Mouse (Mus musculus): ENCODE measurements around the gene Zfp276.

Zfp276 gene

DNA sequence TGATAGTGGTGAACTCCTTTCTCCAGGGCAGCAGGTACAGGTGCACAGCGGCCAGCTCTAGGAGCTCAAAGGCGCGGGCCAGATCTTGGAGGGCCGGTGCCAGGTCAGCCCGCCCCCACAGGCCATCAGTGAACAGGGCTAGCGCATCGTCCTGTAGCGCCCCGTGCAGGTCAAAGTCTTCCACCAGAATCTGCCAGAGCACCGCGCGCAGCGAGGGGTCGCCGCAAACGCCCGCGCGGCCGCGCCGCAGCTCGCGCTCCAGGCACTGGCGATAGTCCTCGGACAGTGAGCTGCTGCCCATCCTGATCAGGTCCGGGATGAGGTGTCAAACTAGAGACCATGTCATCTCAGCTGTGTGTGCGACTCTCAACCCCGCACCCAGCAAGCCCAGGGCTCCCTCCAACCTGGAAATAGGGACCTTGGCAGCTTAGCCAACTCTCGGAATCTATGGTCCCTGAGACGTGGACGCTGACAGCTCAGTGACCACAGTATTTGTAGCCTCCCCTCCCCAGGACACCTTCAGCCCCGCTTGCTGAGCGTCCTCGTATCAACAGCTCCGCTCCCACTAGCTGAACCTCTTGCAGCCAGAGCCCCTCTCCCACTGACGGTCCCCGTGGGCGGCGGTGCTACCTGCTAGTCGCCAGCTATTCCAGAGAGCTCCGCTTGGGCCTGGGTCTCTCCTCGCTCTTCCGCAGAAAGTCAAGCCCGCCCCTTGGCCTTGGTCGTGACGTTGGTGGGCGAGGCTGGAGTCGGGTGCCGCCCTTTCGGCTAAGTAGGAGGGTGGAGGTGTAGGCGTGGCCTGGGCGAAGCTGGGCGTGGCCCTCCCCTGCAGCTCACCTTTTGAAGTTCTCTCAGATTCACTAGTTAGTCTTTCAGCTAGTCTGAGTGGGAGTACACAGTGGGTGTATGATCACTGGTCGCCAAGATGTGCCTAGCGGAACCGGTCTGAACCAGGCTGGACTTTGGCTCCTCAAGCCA, 18.2 kb upstream of the Zfp276 start, which contains the start of gene Spata2l:
TSS of gene Spata2l (minus strand) at position 714 of the 978 bp plus-strand sequence.
- no peak for TF ChIP-seq GATA4 (IDR thresholded peaks at IDR 0.05; ENCODE audit: insufficient replicate concordance, low read length)

DNA sequence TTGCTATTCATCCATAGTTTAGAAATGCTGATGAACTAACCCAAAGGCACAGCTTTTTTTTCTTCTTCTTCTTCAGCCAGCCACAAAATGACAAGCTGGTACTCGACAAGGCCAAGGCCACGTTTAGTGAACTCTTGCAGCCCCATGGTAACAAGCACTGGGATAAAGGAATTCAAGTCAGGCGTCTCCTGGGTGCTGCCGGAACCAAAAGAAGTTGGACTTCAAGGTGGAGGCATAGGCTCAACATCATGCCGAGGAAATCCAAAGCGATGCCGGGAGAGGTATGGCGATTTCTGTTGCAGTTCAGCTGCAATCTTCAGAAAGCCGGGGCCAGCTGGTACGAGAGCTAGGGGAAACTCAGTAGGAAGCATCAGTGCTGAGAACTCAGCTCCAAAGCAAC, 14.6 kb upstream of the Zfp276 start:
- no peak for TF ChIP-seq GATA4 (IDR thresholded peaks at IDR 0.05; ENCODE audit: insufficient replicate concordance, low read length)

DNA sequence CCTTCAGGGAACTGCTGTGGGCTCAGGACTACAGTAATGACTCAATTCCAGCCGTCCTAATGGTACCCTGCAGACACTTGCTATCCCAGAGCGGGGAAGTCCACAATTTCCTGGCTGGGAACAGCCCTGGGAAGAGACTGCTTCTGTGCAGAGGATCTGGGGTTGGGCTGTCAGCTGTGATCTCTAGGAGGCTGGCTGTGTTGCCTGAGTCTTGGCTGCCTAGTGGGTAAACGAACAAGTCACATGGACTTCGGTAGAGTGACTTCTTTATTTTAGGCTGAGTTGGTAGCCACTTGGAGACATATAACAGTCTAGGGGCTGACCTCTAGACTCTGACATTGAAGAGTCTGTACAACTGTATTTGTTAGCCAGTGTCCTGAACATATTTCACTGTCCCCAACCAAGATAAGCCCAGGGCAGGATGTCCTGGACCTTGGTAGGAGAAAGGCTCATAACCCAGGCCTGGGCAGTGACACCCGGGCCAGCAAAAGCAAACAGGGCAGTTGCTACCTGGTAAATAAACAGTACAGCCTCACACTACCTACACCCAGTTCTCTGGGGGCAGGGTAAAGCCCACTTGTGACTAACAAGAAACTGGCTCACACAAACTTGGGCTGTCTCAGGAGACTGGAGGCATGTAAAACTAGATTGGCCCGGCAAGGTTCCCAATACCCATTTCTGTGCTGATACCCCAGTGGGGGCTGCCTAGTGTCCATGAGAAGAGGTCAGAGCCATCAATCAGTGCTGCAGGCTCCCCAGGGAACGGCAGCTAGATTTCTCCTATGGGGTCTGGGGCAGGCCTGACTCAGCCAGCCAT, 11.7 kb upstream of the Zfp276 start:
- TF ChIP-seq GATA4 (IDR thresholded peaks at IDR 0.05; ENCODE audit: insufficient replicate concordance, low read length): peak; percentile 98

DNA sequence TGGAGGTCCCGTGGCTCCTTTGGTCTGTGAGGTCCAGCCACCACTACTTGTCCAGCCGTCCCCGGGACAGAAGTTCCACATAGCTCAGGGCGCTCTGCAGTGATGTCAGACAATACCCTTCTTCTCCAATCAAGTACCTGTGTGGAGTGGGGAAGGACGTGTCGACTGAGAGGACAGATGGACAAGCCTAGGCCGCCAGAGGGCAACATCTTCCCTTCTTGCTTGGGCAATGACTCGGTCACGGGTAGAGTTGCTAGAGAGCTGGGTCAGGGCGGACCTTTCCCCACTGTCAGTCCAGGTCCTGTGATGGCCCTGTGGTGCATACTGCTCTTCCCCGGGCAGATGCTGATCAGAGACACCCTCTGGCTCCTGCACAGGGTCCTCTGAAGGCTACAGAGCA, 10.9 kb upstream of the Zfp276 start:
- TF ChIP-seq GATA4 (IDR thresholded peaks at IDR 0.05; ENCODE audit: insufficient replicate concordance, low read length): no peak

DNA sequence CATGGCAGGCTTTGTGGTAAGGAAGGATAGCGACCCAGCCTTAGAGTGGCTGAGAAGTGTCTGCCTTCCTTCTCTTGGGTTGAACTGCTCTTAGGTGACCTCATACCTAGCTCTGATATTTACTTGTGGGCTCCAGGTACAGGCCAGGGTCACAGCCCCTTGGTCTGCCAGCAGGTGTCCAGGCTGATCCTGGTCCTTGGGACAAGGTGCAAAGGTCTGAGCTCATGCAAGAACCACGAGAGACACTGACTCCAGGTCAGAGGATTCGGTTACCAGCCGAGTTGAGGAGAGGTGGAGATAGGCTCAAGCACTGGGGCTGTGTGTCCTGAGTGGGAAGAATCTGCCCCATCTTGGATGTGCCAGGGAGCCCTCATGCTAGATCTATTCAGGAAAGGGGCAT, 9.6 kb upstream of the Zfp276 start:
- no peak; the same call in 1 of the 2 replicates for TF ChIP-seq GATA4 (IDR thresholded peaks at IDR 0.05; ENCODE audit: insufficient replicate concordance, low read length)

DNA sequence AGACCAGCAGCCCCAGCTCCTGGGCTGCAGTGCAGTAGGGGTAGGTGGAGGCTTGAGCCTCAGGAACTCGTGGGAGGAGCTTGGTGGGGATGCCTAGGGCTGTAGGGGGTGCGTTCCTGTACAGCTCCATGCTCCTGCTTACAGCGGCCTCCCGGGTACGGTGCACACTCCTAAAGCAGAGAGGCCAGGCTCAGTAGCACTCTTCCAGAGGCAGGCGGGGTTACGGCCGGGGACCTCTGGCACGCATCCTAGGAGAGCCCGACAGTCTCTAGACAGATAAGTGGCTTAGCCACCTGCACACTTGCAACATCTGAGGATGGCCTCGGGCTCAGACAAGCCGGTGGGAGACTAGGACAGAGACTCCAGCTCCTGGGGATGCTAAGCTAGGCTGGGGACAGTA, 8.5 kb upstream of the Zfp276 start:
- TF ChIP-seq GATA4 (IDR thresholded peaks at IDR 0.05; ENCODE audit: insufficient replicate concordance, low read length): no peak

DNA sequence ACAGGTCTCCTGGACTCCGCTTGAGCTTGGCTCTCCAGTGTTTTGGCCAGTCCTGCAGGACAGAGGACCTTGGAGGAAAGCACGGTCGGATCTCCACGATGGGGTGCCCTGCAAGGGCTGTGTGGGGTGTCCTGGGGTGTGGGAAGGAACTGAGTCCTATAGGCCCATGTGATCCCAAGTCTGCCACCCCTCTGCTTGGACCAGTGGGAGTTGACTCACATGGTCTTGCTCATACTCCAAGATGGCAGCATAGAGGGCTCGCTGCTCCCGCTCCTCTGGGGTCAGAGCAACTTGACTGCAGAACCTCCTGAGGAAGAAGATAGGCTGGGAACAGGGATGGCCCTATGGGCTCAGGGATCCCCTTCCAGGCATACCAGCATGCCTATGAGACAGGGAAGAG, 6.2 kb upstream of the Zfp276 start:
- no peak for TF ChIP-seq GATA4 (IDR thresholded peaks at IDR 0.05; ENCODE audit: insufficient replicate concordance, low read length)

DNA sequence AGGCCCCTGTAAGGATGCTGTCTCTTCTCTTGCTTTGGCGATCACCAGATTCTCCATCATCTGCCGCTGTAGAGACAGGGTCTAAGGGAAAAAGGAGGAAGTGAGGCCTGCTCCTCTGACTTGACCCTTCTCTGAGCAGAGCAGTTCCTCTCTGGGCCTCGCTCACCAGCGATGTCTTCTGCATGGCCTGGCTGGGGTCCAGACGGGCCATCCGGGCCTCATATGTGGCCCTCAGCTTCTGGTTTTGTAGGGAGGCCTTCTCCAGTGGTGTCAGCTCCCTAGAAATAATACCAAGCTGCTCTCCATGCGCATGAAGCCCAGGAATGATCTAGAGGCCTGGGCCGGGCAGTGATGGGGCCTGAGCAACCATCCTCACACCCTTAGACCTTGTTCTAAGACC, 5.4 kb upstream of the Zfp276 start:
- TF ChIP-seq GATA4 (IDR thresholded peaks at IDR 0.05; ENCODE audit: insufficient replicate concordance, low read length): no peak

DNA sequence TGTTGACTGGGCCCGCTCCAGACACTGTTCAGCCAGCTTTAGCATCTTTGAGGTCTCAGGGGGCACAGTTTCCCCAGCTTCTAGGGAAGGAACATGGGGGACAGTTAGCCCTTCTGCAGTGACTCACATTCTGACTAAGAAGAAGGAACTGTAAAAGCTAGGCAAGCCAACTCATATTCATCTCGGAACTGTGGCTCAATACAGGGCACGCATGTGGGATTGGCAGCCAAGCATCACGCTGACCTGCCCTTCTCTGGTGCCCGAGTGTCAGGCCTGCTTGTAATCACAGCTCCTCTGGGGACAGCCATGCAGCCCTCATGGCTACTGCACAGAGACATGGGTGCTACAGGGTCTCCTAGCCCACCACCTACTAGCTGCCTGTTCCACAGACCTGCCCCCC, 3.1 kb upstream of the Zfp276 start:
- TF ChIP-seq GATA4 (IDR thresholded peaks at IDR 0.05; ENCODE audit: insufficient replicate concordance, low read length): no peak

DNA sequence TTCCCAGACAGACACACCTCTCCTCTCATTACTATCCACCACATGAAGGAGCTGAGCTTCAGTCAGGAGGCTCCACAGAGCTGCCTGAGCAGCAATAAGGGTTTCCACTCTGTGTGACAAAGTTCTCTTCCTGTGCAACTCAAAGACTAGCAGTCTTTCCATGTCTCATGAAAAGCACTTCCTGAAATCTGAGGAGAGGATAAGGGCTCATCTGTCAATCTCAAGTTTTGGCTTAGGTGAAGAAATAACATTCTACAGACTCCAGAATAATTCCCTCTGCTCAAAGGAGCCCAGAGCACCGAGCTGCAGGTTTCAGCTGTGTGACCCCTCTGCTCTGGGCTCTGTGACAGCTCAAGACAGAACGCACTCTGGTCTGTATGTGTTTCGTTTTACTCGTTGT, 1.1 kb upstream of the Zfp276 start:
- no peak for TF ChIP-seq GATA4 (IDR thresholded peaks at IDR 0.05; ENCODE audit: insufficient replicate concordance, low read length)

DNA sequence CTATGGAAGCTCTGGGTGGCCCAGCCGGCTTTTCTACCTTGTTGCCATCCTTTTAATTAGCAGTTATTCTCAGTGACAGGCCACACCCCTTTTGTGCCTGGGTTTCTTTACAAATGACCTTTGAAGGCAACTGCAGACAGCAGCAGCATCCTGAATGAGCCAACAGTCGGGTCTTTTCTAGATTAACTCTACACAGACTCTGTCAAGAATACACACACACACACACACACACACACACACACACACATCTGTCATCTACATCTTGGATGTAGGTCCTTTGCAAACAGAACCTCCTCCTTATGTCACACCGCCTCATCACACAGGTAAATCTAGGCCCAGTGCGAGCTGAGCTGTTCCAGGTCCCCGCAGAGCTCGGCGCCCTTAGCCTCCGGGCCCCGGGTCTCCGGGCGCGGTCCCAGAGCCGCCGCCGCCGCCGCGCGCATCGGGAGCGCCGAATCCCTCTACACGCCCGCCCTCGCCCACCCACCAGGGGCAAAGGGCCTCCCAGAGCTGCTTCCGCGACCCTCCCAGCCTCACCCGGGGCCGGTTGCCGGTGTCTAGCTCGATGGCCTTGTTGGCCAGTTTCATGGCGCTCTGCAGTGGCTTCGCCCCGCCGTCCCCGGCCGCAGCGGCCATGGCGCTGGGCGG, 420 bp upstream of the Zfp276 start:
- TF ChIP-seq GATA4 (IDR thresholded peaks at IDR 0.05; ENCODE audit: insufficient replicate concordance, low read length): no peak

DNA sequence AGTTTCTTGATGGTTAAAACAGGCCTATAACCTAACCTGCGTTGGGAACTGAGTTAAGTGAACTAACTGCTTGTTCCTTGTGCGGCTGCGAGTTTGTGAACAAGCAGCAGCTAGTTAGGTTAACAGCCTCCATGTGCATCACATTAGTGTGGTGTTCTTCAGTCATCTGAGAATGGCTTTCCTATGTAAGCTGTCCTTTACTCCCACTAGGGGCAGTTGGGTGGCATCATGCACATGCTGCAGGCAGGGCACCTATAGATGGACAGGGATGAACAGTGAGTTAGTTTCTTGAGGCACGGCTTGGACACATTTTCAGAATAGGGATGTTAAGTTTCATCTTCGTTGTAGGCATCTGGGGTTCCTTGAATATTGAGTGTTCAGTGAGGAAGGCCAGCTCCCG, 1.2 kb downstream of the Zfp276 start:
- TF ChIP-seq GATA4 (IDR thresholded peaks at IDR 0.05; ENCODE audit: insufficient replicate concordance, low read length): no peak

DNA sequence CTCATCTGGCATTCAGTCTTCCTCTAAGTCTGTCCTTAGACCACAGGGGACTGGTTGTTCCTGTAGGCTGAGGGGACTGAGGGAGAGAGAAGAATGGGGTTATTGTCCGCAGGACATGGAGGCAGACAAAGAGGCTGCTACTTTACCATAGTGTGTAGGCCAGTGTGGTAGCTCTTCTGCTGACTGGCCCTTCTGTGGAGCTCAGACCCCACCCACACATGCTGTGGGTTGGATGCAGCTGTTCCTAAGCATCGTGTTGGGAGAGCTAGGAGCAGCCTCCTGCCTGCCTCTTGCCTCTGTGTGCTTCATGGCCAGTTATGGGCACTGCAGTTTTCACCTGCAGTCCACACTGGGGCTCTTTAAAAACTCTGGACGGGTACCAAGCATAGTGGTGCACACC, 3.1 kb downstream of the Zfp276 start:
- no peak for TF ChIP-seq GATA4 (IDR thresholded peaks at IDR 0.05; ENCODE audit: insufficient replicate concordance, low read length)

DNA sequence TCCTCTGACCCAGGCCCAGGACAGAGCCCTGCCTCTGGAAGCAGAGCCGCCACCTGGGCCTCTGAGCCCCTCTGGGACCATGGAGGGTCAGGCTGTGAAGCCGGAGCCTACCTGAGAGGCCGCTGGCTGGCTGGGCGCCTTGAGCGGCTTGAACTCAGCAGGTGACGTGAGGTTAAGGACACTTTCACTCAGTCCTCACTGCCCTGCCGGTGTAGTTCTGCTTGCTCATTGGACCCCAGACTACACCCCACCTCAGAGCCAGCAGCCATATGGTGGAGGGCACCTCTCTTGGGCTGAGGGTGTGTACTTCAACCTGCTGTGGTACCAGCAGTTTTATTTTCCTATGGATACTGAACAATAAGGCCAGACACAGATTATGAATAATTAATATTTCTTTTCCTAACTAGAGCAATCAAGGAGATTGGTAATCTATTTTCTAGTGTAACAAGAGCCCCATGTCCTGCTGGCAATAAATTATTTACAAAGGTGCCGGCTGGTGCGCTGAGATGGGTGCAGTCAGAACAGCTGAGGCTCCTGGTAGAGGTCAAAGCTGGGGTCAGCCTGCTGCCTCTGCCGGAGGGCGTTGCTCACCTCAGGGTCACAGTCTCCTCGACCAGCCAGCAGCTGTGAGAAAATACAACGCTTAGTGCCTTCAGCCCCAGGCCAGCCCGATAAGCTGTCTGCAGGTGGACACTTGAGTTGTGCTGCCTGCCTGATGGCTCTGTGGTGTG, 14.1 kb downstream of the Zfp276 start:
- TF ChIP-seq GATA4 (IDR thresholded peaks at IDR 0.05; ENCODE audit: insufficient replicate concordance, low read length): no peak

DNA sequence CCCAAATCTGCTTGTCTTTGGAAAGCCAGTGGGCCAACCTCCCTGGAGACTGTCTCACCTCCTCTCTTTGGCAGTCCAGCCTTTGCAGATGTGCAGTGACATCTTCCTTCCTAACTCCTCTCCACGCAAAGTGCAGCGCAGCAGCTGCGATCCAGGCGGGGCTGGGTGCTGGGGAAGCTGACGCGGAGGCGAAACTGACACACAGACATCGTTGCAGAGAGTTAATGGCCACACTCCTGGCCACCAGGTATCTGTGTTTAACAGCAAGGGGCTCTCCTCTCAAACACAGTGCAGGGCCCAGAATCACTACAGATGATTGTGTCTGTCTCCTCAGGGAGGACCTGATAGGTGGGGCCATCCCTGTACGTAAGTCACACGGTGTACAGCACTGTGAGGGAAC, 17.2 kb downstream of the Zfp276 start:
- no peak for TF ChIP-seq GATA4 (IDR thresholded peaks at IDR 0.05; ENCODE audit: insufficient replicate concordance, low read length)

All from liver, adult (tissue).